8 mouse cellular contexts compared by ENCODE assay signal in the genomic region with DNA sequence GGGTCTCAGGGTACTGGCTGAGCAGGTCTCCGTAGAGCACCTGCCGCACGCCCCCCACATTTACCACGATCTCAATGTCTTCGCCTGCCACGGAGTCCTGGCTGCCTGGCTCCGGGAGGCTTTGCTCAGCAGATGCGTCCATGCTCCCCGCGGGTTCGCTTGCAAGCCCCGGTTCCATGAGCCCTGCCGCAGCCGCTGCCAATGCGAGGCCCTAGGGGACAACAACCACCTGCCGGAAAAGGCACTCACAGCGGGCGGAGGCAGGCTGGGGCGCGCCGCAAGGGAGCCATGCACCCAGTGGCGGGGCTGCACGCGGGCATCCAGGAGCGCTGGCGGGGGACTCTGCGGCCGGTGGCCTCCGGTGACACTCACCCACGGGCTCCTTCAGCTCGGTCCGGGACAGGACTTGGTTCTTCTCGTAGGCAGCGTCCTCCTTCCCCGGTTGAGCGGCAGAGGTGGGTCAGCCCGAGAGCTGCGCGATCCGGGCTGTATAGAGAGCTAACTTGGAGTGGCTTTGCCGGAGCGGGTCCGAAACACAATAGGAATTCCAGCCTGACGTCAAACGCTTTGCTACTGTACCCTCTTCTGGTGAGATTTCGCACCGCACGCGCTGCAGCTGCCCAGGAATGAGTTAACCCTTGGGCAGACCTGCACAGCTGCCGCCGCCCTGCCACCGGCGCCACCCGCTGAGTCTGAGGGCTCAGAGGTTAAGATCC. TPM values are rescaled to one million over a fixed set of nuclear protein-coding genes. Genes with fewer than 3 reads are reported as not detected.
A peak's percentile ranks its signal among the peaks of the same experiment; 100 is the strongest.
DNase-seq lines count a peak whose midpoint lies in the region; ATAC-seq lines count a peak whose summit lies in the region.

No protein-coding gene starts in this region.

- peak; percentile 83 for ATAC-seq in forebrain, embryonic 14.5 days
- peak; percentile 74 for ATAC-seq in inflammation-experienced regulatory T-cells, adult 6 months

- H3K4me1 ChIP-seq in forebrain, embryonic 14.5 days (ENCODE audit: control insufficient read depth, insufficient read depth, low read length) = no peaks in the 10 kb centered on the region; the same call in 1 of the 2 replicates

- H3K27me3 ChIP-seq in forebrain, embryonic 14.5 days (replicated peaks; ENCODE audit: control insufficient read depth, insufficient read depth, low read length) = peaks cover 5% of the 10 kb centered on the region

- H3K4me2 ChIP-seq in forebrain, embryonic 14.5 days (ENCODE audit: low read length) = peak overlapping the region; percentile 94

- H3K27ac ChIP-seq in forebrain, embryonic 14.5 days (ENCODE audit: low read depth, low read length) = peak overlapping the region; percentile 56

- no peaks in the 10 kb centered on the region for H3K9me3 ChIP-seq in forebrain, embryonic 14.5 days (replicated peaks; ENCODE audit: control insufficient read depth, low read length)

- peak overlapping the region; percentile 71 for H3K9ac ChIP-seq in forebrain, embryonic 14.5 days (ENCODE audit: low read length)

- under 1% methylated on average over 54 of the region's 54 CpGs for WGBS in forebrain, embryonic 14.5 days

- H3K4me3 ChIP-seq in forebrain, embryonic 14.5 days (ENCODE audit: low read depth, low read length) = peak overlapping the region; percentile 46

- no peaks in the 10 kb centered on the region for H3K36me3 ChIP-seq in forebrain, embryonic 14.5 days (ENCODE audit: control insufficient read depth, insufficient read depth, low read length)

- DNase-seq in cerebellum, postnatal 14 days = peak; percentile 49 to 50
- no peak for DNase-seq in cerebellum, adult 8-10 months
- peak; percentile 61 to 81 for DNase-seq in adrenal gland, adult (ENCODE audit: inconsistent age in 2 of 2, low spot score in 1 of 2)
- DNase-seq in forebrain, embryonic 14.5 days (ENCODE audit: low spot score) = peak; percentile 86
- peak; percentile 62 to 69 for DNase-seq in left cerebral cortex, adult 8-10 months (ENCODE audit: low spot score in 2 of 2)
- peak; percentile 21 for DNase-seq in lung, postnatal 36 days
- DNase-seq in right cerebral cortex, postnatal 4 days = peak; percentile 73

RNA-seq across cellular contexts. Expression of a gene that starts 0.5 kb away (rescaled TPM):
- polyA plus RNA-seq in forebrain, embryonic 14.5 days (2014; fragmentation: Nextera tagmentation; extraction: Ambion mirVana) = 1.9 and 2.6 TPM in 2 replicates
- polyA plus RNA-seq in inflammation-experienced regulatory T-cells, adult 6 months (2017; shearing (Covaris generic)) = 1 to 10 TPM in 2 of 3 experiments, not detected in 1; 2.6 to 3.7 TPM
- total RNA-seq in left cerebral cortex, adult 8-10 months (2022) = 10 to 100 TPM; 75.8 to 83.7 (median 76.9) TPM
